Mouse (Mus musculus): ENCODE results near the gene Gm21209. TPM values are rescaled to one million over a fixed set of nuclear protein-coding genes. Genes with fewer than 3 reads are reported as not detected.

The Gm21209 gene
- polyA plus RNA-seq (2017; shearing (Covaris generic)) = not detected

GRCm38 (mm10) chrY:49570856-49571255 is at the start of gene Gm21209:
TSS of gene Gm21209 (plus strand) at chrY:49571156.

